In the genomic region with DNA sequence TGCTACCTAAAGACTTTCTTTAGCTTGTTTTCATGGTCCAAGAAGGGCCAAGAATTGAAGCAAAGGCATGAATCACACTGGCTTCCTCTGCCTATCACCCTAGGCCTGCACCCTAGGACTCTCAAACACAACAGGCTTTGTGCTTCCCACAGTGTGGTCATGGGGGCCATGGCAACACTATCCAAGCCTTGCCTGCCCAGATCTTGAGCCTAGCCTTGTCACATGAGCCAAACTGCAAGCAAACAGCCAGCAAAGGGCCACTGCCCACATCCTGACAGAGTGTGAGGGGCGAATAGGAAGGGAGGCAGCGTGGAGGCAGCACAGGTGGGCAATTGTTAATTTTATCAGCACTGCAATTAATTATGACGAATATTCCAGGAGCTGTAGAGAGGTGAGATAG, we compare ENCODE assay signal across 31 mouse cellular contexts. TPM values are rescaled to one million over a fixed set of nuclear protein-coding genes. Genes with fewer than 3 reads are reported as not detected.
DNase-seq lines count a peak whose midpoint lies in the region; ATAC-seq and TF ChIP-seq lines count a peak whose summit lies in the region.
"Had no signal": no experiment of that assay in that cellular context is flagged by ENCODE, and none has a peak within 500 bp of the region (broad histone marks: within the 10 kb centered on the region; RNA-seq: fewer than 3 reads in every experiment).

No protein-coding gene starts in this region.

- H3K27ac ChIP-seq in intestine, embryonic 15.5 days, result no peak overlapping the region
- no peak overlapping the region for H3K27ac ChIP-seq in intestine, postnatal 0 days (ENCODE audit: low read depth, low read length)
- H3K27ac ChIP-seq in lung, postnatal 0 days (ENCODE audit: low read length), result no peak overlapping the region
- peak overlapping the region; percentile 46; the same call in 1 of the 2 replicates for H3K27ac ChIP-seq in stomach, embryonic 16.5 days (ENCODE audit: low read length)
- H3K27ac ChIP-seq: embryonic facial prominence, embryonic 13.5 days; forebrain, embryonic 10.5 days; heart, embryonic 13.5 days; hindbrain, embryonic 15.5 days; limb, embryonic 13.5 days; lung, embryonic 15.5 days; midbrain, embryonic 12.5 days; neural tube, embryonic 12.5 days had no signal

- H3K9ac ChIP-seq in intestine, embryonic 15.5 days, result no peak overlapping the region
- H3K9ac ChIP-seq in intestine, postnatal 0 days (ENCODE audit: low read depth, low read length), result no peak overlapping the region
- no peak overlapping the region for H3K9ac ChIP-seq in lung, postnatal 0 days (replicated peaks; ENCODE audit: low read depth)
- no peak overlapping the region for H3K9ac ChIP-seq in stomach, embryonic 16.5 days (ENCODE audit: low read length)
- H3K9ac ChIP-seq: embryonic facial prominence, embryonic 13.5 days; heart, embryonic 13.5 days; hindbrain, embryonic 15.5 days; limb, embryonic 13.5 days; lung, embryonic 15.5 days; midbrain, embryonic 12.5 days; neural tube, embryonic 12.5 days had no signal

- 83% methylated on average over 3 of the region's 3 CpGs for WGBS in intestine, embryonic 15.5 days
- WGBS in intestine, postnatal 0 days, result 55% methylated on average over 3 of the region's 3 CpGs
- 87% methylated on average over 3 of the region's 3 CpGs for WGBS in lung, postnatal 0 days
- 54% methylated on average over 3 of the region's 3 CpGs for WGBS in stomach, embryonic 16.5 days

- no peaks in the 10 kb centered on the region for H3K4me1 ChIP-seq in intestine, embryonic 15.5 days (replicated peaks)
- H3K4me1 ChIP-seq in intestine, postnatal 0 days (replicated peaks; ENCODE audit: control insufficient read depth, insufficient read depth, low read length), result no peaks in the 10 kb centered on the region
- H3K4me1 ChIP-seq in lung, postnatal 0 days (ENCODE audit: insufficient read depth, low read depth, low read length), result no peaks in the 10 kb centered on the region
- no peaks in the 10 kb centered on the region for H3K4me1 ChIP-seq in stomach, embryonic 16.5 days (ENCODE audit: control insufficient read depth, insufficient read depth, low read length)
- H3K4me1 ChIP-seq: embryonic facial prominence, embryonic 13.5 days; forebrain, embryonic 10.5 days; heart, embryonic 13.5 days; hindbrain, embryonic 15.5 days; limb, embryonic 13.5 days; lung, embryonic 15.5 days; midbrain, embryonic 12.5 days had no signal

- peaks cover 14% of the 10 kb centered on the region for H3K36me3 ChIP-seq in intestine, embryonic 15.5 days
- peaks cover 49% of the 10 kb centered on the region for H3K36me3 ChIP-seq in intestine, postnatal 0 days (ENCODE audit: control insufficient read depth, insufficient read depth)
- H3K36me3 ChIP-seq in lung, postnatal 0 days (ENCODE audit: insufficient read depth, low read length), result peaks cover 27% of the 10 kb centered on the region
- peaks cover 7% of the 10 kb centered on the region; the same call in 1 of the 2 replicates for H3K36me3 ChIP-seq in stomach, embryonic 16.5 days (ENCODE audit: control insufficient read depth, insufficient read depth, low read length)
- H3K36me3 ChIP-seq: hindbrain, embryonic 15.5 days; midbrain, embryonic 12.5 days; neural tube, embryonic 12.5 days had no signal

- H3K4me3 ChIP-seq in intestine, embryonic 15.5 days (replicated peaks), result no peak overlapping the region
- no peak overlapping the region for H3K4me3 ChIP-seq in intestine, postnatal 0 days (ENCODE audit: low read depth, low read length)
- no peak overlapping the region for H3K4me3 ChIP-seq in lung, postnatal 0 days (ENCODE audit: low read depth, low read length)
- no peak overlapping the region for H3K4me3 ChIP-seq in stomach, embryonic 16.5 days (replicated peaks; ENCODE audit: low read length)
- H3K4me3 ChIP-seq: embryonic facial prominence, embryonic 13.5 days; forebrain, embryonic 10.5 days; heart, embryonic 13.5 days; hindbrain, embryonic 15.5 days; limb, embryonic 13.5 days; lung, embryonic 15.5 days; megakaryocyte, embryonic 14.5 days; midbrain, embryonic 12.5 days; myocyte; neural tube, embryonic 12.5 days had no signal

- no peak overlapping the region for H3K4me2 ChIP-seq in intestine, embryonic 15.5 days (replicated peaks)
- H3K4me2 ChIP-seq in intestine, postnatal 0 days (replicated peaks; ENCODE audit: low read depth), result no peak overlapping the region
- no peak overlapping the region for H3K4me2 ChIP-seq in lung, postnatal 0 days (replicated peaks; ENCODE audit: low read depth, low read length)
- no peak overlapping the region for H3K4me2 ChIP-seq in stomach, embryonic 16.5 days (ENCODE audit: low read depth, low read length)
- H3K4me2 ChIP-seq: embryonic facial prominence, embryonic 13.5 days; heart, embryonic 13.5 days; hindbrain, embryonic 15.5 days; limb, embryonic 13.5 days; liver, embryonic 11.5 days; lung, embryonic 15.5 days; midbrain, embryonic 12.5 days; neural tube, embryonic 12.5 days had no signal

- DNase-seq in lung, postnatal 0 days (ENCODE audit: low spot score), result no peak
- DNase-seq in lung, postnatal 36 days, result no peak
- no peak for DNase-seq in adrenal gland, adult (ENCODE audit: inconsistent age in 2 of 2, low spot score in 1 of 2)
- DNase-seq in urinary bladder, postnatal 4 days (ENCODE audit: low spot score in 2 of 2), result no peak
- DNase-seq: adrenal gland, adult 2 months; B cell, adult 2 months; cerebellum, adult 9-11 months; heart, postnatal 10 days; kidney, adult 9 months; kidney, postnatal 14 days; lung, postnatal 4 days; right cerebral cortex, adult 18-20 months; thymus, adult 18-20 months; thymus, postnatal 36 days had no signal

- peak; percentile 53; the same call in 1 of the 2 replicates for ATAC-seq in intestine, embryonic 15.5 days
- ATAC-seq in intestine, postnatal 0 days, result no peak
- ATAC-seq in lung, postnatal 0 days, result peak; percentile 33; the same call in 1 of the 2 replicates
- peak; percentile 86 for ATAC-seq in stomach, embryonic 16.5 days (ENCODE audit: insufficient read depth, low FRiP score)
- ATAC-seq: forebrain, embryonic 16.5 days had no signal

- TF ChIP-seq CTCF in intestine, postnatal 0 days (IDR thresholded peaks at IDR 0.05; ENCODE audit: low read depth), result no peak
- TF ChIP-seq CTCF in lung, postnatal 0 days (IDR thresholded peaks at IDR 0.05), result no peak

- H3K27me3 ChIP-seq in intestine, embryonic 15.5 days (replicated peaks), result no peaks in the 10 kb centered on the region
- H3K27me3 ChIP-seq in intestine, postnatal 0 days (replicated peaks; ENCODE audit: control insufficient read depth, insufficient read depth, low read length), result no peaks in the 10 kb centered on the region
- no peaks in the 10 kb centered on the region for H3K27me3 ChIP-seq in lung, postnatal 0 days (replicated peaks; ENCODE audit: insufficient read depth, low read length)
- H3K27me3 ChIP-seq in stomach, embryonic 16.5 days (ENCODE audit: control insufficient read depth, insufficient read depth, low read length), result no peaks in the 10 kb centered on the region; the same call in 1 of the 2 replicates

- no peaks in the 10 kb centered on the region for H3K9me3 ChIP-seq in intestine, embryonic 15.5 days
- H3K9me3 ChIP-seq in intestine, postnatal 0 days (ENCODE audit: control insufficient read depth), result no peaks in the 10 kb centered on the region
- no peaks in the 10 kb centered on the region for H3K9me3 ChIP-seq in lung, postnatal 0 days (ENCODE audit: low read length)
- H3K9me3 ChIP-seq in stomach, embryonic 16.5 days (replicated peaks; ENCODE audit: control insufficient read depth, low read length), result no peaks in the 10 kb centered on the region
- H3K9me3 ChIP-seq: embryonic facial prominence, embryonic 13.5 days; forebrain, embryonic 10.5 days; heart, embryonic 13.5 days; hindbrain, embryonic 15.5 days; limb, embryonic 13.5 days; lung, embryonic 15.5 days; megakaryocyte, embryonic 14.5 days; midbrain, embryonic 12.5 days; neural tube, embryonic 12.5 days had no signal

- TF ChIP-seq EP300 in lung, postnatal 0 days (IDR thresholded peaks at IDR 0.05), result no peak

RNA-seq across cellular contexts. Expression of gene Nkx6-2, which starts 9.9 kb away (rescaled TPM):
- polyA plus RNA-seq in intestine, embryonic 15.5 days (2015; fragmentation: Nextera tagmentation; extraction: Ambion mirVana), result 0.34 and 0.87 TPM in 2 replicates
- polyA plus RNA-seq in intestine, postnatal 0 days (2015; fragmentation: Nextera tagmentation; extraction: Ambion mirVana), result 0.31 and 0.86 TPM in 2 replicates
- 0.08 and 0.10 TPM in 2 replicates for polyA plus RNA-seq in lung, postnatal 0 days (2015; fragmentation: Nextera tagmentation; extraction: Ambion mirVana)
- polyA plus RNA-seq in stomach, embryonic 16.5 days (2015; fragmentation: Nextera tagmentation; extraction: Ambion mirVana), result 2.6 and 2.8 TPM in 2 replicates
- polyA plus RNA-seq: embryonic facial prominence, embryonic 13.5 days; gonadal fat pad, adult 2 months; liver, embryonic 16.5 days; myocyte had no signal
